Mouse (Mus musculus): ENCODE measurements at regions not wholly inside any gene's neighbourhood (a gene's known extent, or its start where the extent isn't known, plus 50 kb on each side); places are given as distances from the start of the nearest gene placed in this dataset.

DNA sequence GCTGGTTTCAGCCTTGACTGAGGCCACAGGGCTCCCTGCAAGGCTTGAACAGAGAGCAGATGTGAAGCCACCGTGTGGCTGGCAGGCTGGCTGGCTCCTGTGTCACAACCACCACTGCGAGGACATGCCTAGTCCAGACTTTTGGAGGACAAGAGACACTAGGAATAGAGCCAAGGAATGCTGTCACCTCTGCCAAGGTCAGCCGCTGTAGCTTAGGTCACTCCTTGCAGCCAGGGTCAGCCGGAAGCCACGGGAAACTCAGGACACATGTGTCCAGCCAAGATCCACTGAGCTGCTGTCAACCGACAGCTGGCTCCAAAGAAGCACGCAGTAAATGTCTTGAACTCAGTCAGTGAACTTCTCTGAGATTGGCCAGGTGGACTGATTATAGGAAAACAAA is 310.1 kb downstream of the Matn1 start:
- ATAC-seq (replicated peaks; ENCODE audit: low read depth, poor library complexity, severe bottlenecking), result no peak

GRCm38 (mm10) chr4:131254691-131255090 is 310.5 kb downstream of the Matn1 start:
- ATAC-seq (replicated peaks; ENCODE audit: low read depth, poor library complexity, severe bottlenecking), result no peak

DNA sequence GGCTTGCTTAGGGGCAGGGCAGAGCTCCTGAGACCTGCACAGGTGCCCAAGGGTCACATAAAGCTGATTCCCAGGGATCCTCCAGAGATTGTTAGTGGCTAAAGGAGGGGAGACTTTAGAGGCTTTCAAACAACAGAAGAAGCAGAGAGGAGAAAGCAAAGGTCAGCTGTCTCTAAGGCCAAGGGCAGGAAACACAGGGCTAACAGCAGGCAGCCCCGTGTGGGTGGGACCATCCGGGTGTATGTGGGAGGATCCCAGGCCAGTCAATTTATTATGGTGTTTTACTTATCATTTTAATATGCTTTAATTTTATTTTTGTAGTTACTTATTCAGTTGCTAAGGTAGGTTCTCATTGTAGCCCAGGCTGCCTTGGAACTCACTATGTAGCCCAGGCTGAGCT is 317.1 kb downstream of the Matn1 start:
- no peak for ATAC-seq (replicated peaks; ENCODE audit: low read depth, poor library complexity, severe bottlenecking)

- no peak for ATAC-seq (replicated peaks; ENCODE audit: low read depth, poor library complexity, severe bottlenecking)
Measured at GRCm38 (mm10) chr4:131262909-131263308, 318.7 kb downstream of the Matn1 start.

DNA sequence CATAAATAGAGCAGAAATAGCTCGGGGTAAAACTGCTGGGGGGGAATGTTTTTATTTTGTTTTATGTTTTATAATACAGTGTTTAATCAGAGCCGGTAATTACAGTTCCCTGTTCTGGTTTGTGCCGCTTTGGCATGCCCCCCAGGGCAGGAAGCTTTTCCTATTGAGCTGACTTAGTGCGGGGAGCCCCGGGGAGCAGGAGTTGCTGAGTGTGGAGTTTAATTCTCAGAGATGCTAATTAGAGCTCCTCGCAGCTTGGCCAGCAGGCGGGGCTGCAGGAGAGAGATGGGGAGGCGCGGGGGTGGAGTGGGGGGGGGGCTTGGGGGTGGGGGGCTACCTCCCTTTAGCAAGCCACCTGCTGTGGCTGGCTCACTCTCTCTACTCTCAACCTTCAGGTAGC is 322.6 kb downstream of the Matn1 start:
- no peak for ATAC-seq (replicated peaks; ENCODE audit: low read depth, poor library complexity, severe bottlenecking)

DNA sequence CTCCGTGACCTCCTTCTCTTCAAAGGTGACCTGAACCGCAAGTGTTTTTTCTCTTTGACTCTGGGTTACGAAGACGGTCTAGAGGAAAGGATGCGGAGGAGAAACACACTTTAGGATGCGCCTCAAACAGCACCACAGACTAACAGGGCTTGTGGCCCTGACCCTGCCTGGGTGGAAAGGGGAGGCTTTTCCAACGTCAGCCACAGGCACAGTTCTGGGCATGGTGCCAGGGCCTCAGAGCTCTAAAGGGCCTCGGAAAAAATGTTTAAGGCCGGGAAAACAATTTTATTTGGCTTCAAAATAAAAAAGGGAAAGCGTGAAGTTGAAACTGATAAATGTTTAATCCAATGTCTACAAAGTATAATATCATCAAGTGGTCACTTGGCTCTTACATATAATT is 323.6 kb downstream of the Matn1 start:
- no peak for ATAC-seq (replicated peaks; ENCODE audit: low read depth, poor library complexity, severe bottlenecking)

DNA sequence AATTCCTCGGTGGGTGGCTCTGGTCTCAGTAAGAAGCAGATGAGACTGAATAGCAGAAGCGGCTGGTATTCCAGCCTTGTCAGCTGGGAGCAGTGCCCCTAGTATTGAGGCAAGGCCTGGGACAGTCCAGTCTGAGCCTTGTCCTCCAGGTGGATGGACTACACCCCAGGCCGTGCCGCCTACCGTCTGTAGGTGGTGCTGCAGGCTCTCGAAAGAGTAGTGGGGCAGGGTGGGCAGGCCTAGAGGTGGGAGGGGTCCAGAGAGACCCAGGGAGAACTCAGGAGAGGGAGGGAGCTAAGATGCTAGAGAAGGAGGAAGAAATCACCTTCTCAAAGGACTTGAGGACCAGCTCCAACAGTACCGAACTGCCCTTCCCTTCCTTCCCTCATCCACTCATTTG is 326.0 kb downstream of the Matn1 start:
- ATAC-seq (replicated peaks; ENCODE audit: low read depth, poor library complexity, severe bottlenecking), result no peak

DNA sequence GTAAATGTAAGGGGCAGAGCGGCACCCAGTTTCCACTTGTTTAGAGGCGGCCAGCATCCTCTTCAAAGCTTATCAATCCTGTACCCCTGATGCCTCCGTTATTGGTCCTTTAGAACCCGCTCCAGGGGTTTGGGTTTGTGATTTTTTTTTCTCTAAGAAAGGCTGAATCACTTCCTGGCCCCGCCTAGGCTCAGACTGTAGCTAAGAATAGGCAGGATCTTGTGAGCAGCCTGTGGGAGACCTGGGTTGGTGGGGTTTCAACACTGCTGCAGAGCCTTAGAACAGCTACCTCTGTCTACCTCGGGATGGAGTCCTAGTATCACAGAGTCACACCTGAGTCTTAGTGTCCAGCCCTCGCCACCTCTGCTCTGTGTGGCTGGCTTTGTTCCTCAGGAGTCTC is 327.9 kb downstream of the Matn1 start:
- ATAC-seq (replicated peaks; ENCODE audit: low read depth, poor library complexity, severe bottlenecking), result peak; percentile 77

DNA sequence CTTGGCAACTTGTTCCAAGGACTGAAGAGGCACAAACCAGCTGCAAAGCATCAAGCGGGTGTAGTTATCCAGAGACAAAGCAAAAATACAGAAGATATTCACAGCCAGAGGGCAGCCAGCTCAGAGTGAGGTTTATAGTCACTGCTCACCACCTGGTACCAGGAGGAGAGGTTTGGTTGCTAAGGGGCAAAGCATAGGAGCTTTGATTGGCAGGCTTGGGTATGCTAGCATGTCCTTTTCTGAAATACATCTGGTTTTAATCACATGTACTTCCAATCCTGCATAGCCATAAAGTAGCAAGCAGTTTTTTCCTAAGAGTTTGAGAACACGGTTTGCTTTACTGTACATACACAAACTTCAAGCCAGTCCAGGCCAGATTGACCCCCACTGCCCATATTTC is 349.4 kb downstream of the Matn1 start:
- ATAC-seq (replicated peaks; ENCODE audit: low read depth, poor library complexity, severe bottlenecking), result no peak

GRCm38 (mm10) chr4:131298011-131298674 is 354.0 kb downstream of the Matn1 start:
- peak; percentile 76 for ATAC-seq (replicated peaks; ENCODE audit: low read depth, poor library complexity, severe bottlenecking)

- no peak for ATAC-seq (replicated peaks; ENCODE audit: low read depth, poor library complexity, severe bottlenecking)
Measured at GRCm38 (mm10) chr4:131303936-131304335, 359.8 kb downstream of the Matn1 start.

- no peak for ATAC-seq (replicated peaks; ENCODE audit: low read depth, poor library complexity, severe bottlenecking)
Measured at GRCm38 (mm10) chr4:131304361-131304777, 360.2 kb downstream of the Matn1 start.

DNA sequence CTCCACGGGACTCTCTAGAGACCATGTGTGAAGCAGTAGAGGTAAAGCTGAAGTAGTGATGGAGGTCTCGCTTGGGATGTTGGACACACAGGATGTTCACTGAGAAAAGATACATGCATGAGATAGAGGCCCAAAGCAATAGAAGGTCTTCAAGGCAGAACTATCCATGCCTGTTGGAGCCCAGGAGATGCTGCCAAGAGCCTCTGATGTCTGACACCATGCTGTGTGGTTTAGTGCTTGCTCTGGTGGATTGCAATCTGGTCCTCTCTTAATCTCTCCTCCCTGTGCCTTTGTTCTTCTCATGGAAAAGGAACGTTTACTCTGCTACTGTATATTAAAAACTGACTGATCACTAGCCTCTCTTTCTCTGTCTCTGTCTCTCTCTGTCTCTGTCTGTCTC is 370.0 kb downstream of the Matn1 start:
- no peak for ATAC-seq (replicated peaks; ENCODE audit: low read depth, poor library complexity, severe bottlenecking)

DNA sequence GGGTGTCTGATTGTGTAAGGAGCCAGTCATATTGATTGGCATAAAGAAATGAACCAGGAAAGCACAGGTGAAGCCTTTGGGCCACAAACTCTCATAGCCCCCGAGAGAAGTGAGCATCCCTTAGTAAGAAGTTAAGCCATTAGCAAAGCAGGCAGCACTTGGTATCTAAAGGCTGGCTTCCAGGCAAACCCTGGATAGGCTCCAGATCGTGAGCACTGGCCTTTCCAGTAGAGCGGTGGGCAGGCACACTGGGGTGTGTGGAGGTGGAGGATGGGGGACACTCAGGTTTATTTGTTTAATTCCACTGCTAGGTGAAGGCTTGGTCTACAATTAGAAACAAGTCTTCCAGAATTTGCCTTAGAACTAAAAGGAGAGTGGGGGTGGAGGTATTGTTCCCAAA is 371.9 kb downstream of the Matn1 start:
- ATAC-seq (replicated peaks; ENCODE audit: low read depth, poor library complexity, severe bottlenecking), result no peak

DNA sequence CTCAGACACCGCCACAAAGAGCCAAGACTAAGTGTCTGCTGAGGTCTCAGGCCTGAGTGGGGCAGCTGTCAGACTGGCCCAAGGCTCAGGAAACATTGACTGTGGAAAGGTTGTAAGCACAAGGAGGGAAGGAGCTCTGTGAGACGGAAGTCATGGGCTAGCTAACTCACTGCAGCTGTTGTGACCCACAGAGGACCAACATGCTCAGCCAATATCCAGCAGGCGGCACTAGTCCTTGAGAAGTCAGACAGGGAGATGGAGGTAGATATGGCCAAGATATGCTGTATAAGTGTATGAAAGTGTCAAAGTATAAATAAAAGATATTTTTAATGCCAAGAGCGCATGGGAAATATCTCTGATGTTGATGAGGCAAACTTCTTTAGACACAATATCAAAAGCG is 378.1 kb downstream of the Matn1 start:
- ATAC-seq (replicated peaks; ENCODE audit: low read depth, poor library complexity, severe bottlenecking), result no peak

- no peak for ATAC-seq (replicated peaks; ENCODE audit: low read depth, poor library complexity, severe bottlenecking)
Measured at GRCm38 (mm10) chr4:131324486-131324885, 380.3 kb downstream of the Matn1 start.

DNA sequence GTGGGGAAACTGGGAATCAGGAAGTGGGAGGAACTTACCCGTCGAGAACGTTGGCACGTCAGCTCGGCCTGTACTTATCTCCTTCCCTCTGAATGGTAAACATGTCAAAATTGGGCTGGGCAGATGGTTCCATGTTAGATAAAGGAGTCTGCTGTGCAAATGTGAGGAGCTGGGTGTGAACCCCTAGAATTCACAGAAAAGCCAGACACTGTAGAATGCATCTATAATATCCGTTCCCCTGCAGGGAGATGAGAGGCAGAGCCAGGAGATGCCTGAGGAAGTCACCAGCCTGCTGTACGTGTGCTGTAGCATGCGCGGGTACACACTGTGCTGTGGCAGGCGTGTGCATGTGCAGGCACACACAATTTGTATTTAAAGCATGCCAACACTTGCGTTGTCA is 381.0 kb downstream of the Matn1 start:
- ATAC-seq (replicated peaks; ENCODE audit: low read depth, poor library complexity, severe bottlenecking), result no peak

GRCm38 (mm10) chr4:131325609-131326008 is 381.4 kb downstream of the Matn1 start:
- ATAC-seq (replicated peaks; ENCODE audit: low read depth, poor library complexity, severe bottlenecking), result no peak

DNA sequence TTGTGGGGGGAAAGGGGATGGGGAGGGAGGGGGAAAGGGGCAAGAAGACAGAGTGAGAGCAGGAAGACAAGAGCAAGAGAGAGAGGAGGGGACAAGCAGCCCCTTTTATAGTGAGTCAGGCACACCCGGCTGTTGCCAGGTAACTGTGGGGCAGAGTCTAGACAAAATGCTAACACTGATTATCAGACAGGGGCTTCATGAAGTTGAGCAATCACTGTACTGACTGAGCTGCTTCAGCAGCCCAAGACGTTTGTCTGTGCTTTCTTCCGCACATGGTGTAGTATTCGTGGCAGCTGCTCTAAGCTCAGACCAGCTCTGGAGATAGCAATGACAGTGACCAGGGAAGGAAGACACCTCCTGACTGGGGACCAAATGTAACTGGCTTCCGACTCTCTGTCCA is 385.2 kb downstream of the Matn1 start:
- ATAC-seq (replicated peaks; ENCODE audit: low read depth, poor library complexity, severe bottlenecking), result no peak

DNA sequence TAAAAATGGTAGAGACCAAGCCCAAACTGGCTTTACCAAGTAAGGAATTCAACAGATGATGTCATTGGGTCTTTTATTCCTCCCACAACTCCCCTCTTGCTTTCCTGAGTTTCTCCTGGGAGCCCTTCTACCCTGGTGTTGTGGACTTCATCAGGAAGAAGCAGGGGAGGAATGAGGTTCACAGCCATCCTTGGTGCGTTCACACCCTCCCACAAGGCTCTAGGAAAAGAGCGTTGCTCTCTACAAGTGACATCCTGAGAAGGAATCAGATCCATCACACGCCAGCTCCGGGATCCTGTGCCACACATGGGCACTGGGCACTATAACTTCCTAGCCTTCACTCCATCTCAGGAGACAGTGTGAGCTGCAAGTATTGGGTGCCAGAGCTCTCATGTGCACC is 387.5 kb downstream of the Matn1 start:
- no peak for ATAC-seq (replicated peaks; ENCODE audit: low read depth, poor library complexity, severe bottlenecking)

GRCm38 (mm10) chr4:131336801-131337200 is 392.6 kb downstream of the Matn1 start:
- ATAC-seq (replicated peaks; ENCODE audit: low read depth, poor library complexity, severe bottlenecking), result no peak

GRCm38 (mm10) chr4:131340993-131341695 is 397.0 kb downstream of the Matn1 start:
- ATAC-seq (replicated peaks; ENCODE audit: low read depth, poor library complexity, severe bottlenecking), result no peak

All from common myeloid progenitor, adult 5-6 weeks (primary cell).